Mouse (Mus musculus) spleen, adult 2 months (tissue): ENCODE measurements at regions not wholly inside any gene's neighbourhood (a gene's known extent, or its start where the extent isn't known, plus 50 kb on each side); places are given as distances from the start of the nearest gene placed in this dataset.

Experiments
- DNase-seq, 2 experiments: peaks; one replicate each; pipeline versions ENCODE4 v3.0.0 to v3.0.0-alpha.2; 2012 to 2021; ENCODE audit warnings: low spot score in 2 of 2, low read depth in 1 of 2
- H3K27ac ChIP-seq: fragments of 200-500 bp; 2 replicates; pipeline ENCODE4 v1.5.1; 2012; ENCODE audit warnings: low read length, inconsistent platforms; ENCODE audit not compliant: insufficient read depth
- H3K27me3 ChIP-seq: fragments of 200-500 bp; 2 replicates; pipeline ENCODE4 v1.6.1; 2012; ENCODE audit warnings: mild to moderate bottlenecking, moderate library complexity, low read length, inconsistent platforms; ENCODE audit not compliant: control insufficient read depth, insufficient read depth
- H3K36me3 ChIP-seq: fragments of 200-500 bp; 2 replicates; pipeline ENCODE4 v1.6.1; 2012; ENCODE audit warnings: mild to moderate bottlenecking, low read length, inconsistent platforms; ENCODE audit not compliant: control insufficient read depth, insufficient read depth
- H3K4me1 ChIP-seq: fragments of 200-500 bp; 2 replicates; pipeline ENCODE4 v1.6.1; 2011; ENCODE audit warnings: inconsistent platforms; ENCODE audit not compliant: control insufficient read depth, insufficient read depth, insufficient read length
- H3K4me3 ChIP-seq: fragments of 200-500 bp; 2 replicates; pipeline ENCODE4 v1.5.1; 2011; ENCODE audit warnings: mild to moderate bottlenecking, inconsistent platforms; ENCODE audit not compliant: insufficient read depth, insufficient read length; ENCODE audit errors: extremely low read depth
- CTCF ChIP-seq: fragments of 200-500 bp; IDR thresholded peaks from 2 replicates; pipeline ENCODE4 v1.5.1; 2011; ENCODE audit warnings: mild to moderate bottlenecking, inconsistent platforms; ENCODE audit not compliant: insufficient read depth, insufficient read length, insufficient replicate concordance; ENCODE audit errors: extremely low read depth
- POLR2A ChIP-seq: fragments of 200-500 bp; IDR thresholded peaks from 2 replicates; pipeline ENCODE4 v1.6.1; 2011; ENCODE audit warnings: low read depth, low read length, inconsistent platforms
- WGBS: fragments of 180-500 bp; shearing (Covaris S2); methylation state at CpG from one replicate; pipeline ENCODE4 v1.1.7; 2018; 5-methylcytosine and 5-hydroxymethylcytosine counted together

GRCm38 (mm10) chr1:88969630-88970029 is 100.6 kb upstream of the Sh3bp4 start:
- 87% methylated on average over 3 of the region's 3 CpGs for WGBS
- Histone ChIP-seq H3K4me1 (no peaks in the 10 kb centered on the region), H3K4me3 (no peak overlapping the region), H3K27ac (no peak overlapping the region), H3K27me3 (no peaks in the 10 kb centered on the region), H3K36me3 (no peaks in the 10 kb centered on the region)
- DNase-seq: no peak
- TF ChIP-seq CTCF (no peak), POLR2A (no peak)

- H3K4me3 ChIP-seq: no peak overlapping the region
- H3K27me3 ChIP-seq: no peaks in the 10 kb centered on the region
- H3K36me3 ChIP-seq: no peaks in the 10 kb centered on the region
- TF ChIP-seq POLR2A: no peak
- no peak for TF ChIP-seq CTCF
- WGBS: 89% methylated on average over 8 of the region's 8 CpGs
- DNase-seq: no peak
- H3K4me1 ChIP-seq: no peaks in the 10 kb centered on the region
- no peak overlapping the region for H3K27ac ChIP-seq
Observed at GRCm38 (mm10) chr1:88976101-88976500, 94.1 kb upstream of the Sh3bp4 start.

- TF ChIP-seq CTCF: no peak
- no peak for TF ChIP-seq POLR2A
- Histone ChIP-seq H3K4me3 (no peak overlapping the region), H3K27me3 (no peaks in the 10 kb centered on the region), H3K4me1 (no peaks in the 10 kb centered on the region), H3K36me3 (no peaks in the 10 kb centered on the region), H3K27ac (no peak overlapping the region)
- DNase-seq: no peak
Observed at GRCm38 (mm10) chr1:88988011-88988695, 82.1 kb upstream of the Sh3bp4 start.

- TF ChIP-seq CTCF (no peak), POLR2A (no peak)
- no peak for DNase-seq
- no peak overlapping the region for H3K27ac ChIP-seq
- H3K4me1 ChIP-seq: no peaks in the 10 kb centered on the region
- no peaks in the 10 kb centered on the region for H3K27me3 ChIP-seq
- H3K36me3 ChIP-seq: no peaks in the 10 kb centered on the region
- WGBS: 85% methylated on average over 12 of the region's 12 CpGs
- H3K4me3 ChIP-seq: no peak overlapping the region
Observed at GRCm38 (mm10) chr1:88994588-88995331, 75.5 kb upstream of the Sh3bp4 start.

DNA sequence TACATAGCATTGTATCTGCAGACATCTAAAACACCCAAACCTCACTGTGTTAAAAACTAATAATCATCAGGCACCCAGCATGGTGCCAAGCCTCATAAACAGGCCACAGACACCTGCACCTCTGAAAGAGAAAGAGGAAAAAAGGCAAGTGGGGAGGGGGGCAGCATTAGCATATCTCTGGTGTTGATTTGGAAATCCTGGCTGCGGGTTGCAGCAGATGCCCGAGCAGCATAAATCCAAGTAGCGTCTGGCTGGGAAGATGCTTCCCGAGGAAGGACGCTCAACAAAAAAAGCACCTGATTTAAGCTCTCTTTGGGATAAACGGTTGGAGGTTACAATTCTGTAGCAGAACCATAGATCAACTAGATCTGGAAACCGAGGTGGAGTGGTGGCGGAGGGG is 74.3 kb upstream of the Sh3bp4 start:
- 77% methylated on average over 8 of the region's 8 CpGs for WGBS
- DNase-seq: no peak
- Histone ChIP-seq H3K4me1 (no peaks in the 10 kb centered on the region), H3K27me3 (no peaks in the 10 kb centered on the region), H3K36me3 (no peaks in the 10 kb centered on the region), H3K4me3 (no peak overlapping the region), H3K27ac (no peak overlapping the region)
- TF ChIP-seq POLR2A (no peak), CTCF (no peak)

GRCm38 (mm10) chr1:88996657-88997056 is 73.6 kb upstream of the Sh3bp4 start:
- no peaks in the 10 kb centered on the region for H3K36me3 ChIP-seq
- H3K4me1 ChIP-seq: no peaks in the 10 kb centered on the region
- DNase-seq: no peak
- no peaks in the 10 kb centered on the region for H3K27me3 ChIP-seq
- 90% methylated on average over 7 of the region's 7 CpGs for WGBS
- no peak overlapping the region for H3K27ac ChIP-seq
- TF ChIP-seq CTCF: no peak
- no peak for TF ChIP-seq POLR2A
- no peak overlapping the region for H3K4me3 ChIP-seq

GRCm38 (mm10) chr1:88997847-88998246 is 72.4 kb upstream of the Sh3bp4 start:
- no peak for TF ChIP-seq POLR2A
- no peak for TF ChIP-seq CTCF

More at GRCm38 (mm10) chr1:88997847-88998246, 72.4 kb upstream of the Sh3bp4 start:
- H3K27me3 ChIP-seq: no peaks in the 10 kb centered on the region
- H3K27ac ChIP-seq: no peak overlapping the region
- no peaks in the 10 kb centered on the region for H3K4me1 ChIP-seq
- DNase-seq: no peak
- H3K36me3 ChIP-seq: no peaks in the 10 kb centered on the region
- WGBS: 83% methylated on average over 12 of the region's 12 CpGs
- no peak overlapping the region for H3K4me3 ChIP-seq
